Mouse (Mus musculus) monocyte, adult 59 days (primary cell): Measurements from ENCODE around the gene Gm10471. TPM values are rescaled to one million over a fixed set of nuclear protein-coding genes. Genes with fewer than 3 reads are reported as not detected.

Experiments used
- total RNA-seq, 2 experiments: library from RNA; stranded (reverse); gene quantifications; one replicate each; pipeline ENCODE4 v1.2.4; 2023

The Gm10471 gene
- total RNA-seq, result not detected

DNA sequence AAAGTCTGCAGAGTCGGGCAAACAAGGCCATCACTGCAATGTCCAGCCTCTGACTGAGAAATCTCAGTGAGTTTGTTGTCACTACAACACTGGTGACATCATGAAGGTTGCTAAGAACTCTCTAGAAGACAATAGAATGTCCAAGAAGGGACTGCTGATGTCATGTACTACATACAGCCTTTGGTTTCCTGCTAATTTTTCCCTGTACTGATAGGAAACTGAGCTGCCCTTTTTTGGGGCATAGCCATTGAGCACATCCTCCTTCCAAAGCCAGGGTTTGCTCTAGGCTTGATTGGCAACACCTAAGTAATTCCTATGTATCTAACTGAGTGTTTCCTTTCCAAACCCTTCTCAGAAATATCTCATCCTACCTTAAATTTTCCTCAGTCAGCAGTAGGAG, at the start of gene Gm10471:
TSS of gene Gm10471 (minus strand) at position 101 of the 400 bp plus-strand sequence.

DNA sequence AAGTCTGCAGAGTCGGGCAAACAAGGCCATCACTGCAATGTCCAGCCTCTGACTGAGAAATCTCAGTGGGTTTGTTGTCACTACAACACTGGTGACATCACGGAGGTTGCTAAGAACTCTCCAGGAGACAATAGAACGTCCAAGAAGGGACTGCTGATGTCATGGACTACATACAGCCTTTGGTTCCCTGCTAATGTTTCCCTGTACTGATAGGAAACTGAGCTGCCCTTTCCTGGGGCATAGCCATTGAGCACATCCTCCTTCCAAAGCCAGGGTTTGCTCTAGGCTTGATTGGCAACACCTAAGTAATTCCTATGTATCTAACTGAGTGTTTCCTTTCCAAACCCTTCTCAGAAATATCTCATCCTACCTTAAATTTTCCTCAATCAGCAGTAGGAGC, 32.2 kb upstream of the Gm10471 start, which contains the start of gene Gm10220:
TSS of gene Gm10220 (minus strand) at position 101 of the 400 bp plus-strand sequence.

DNA sequence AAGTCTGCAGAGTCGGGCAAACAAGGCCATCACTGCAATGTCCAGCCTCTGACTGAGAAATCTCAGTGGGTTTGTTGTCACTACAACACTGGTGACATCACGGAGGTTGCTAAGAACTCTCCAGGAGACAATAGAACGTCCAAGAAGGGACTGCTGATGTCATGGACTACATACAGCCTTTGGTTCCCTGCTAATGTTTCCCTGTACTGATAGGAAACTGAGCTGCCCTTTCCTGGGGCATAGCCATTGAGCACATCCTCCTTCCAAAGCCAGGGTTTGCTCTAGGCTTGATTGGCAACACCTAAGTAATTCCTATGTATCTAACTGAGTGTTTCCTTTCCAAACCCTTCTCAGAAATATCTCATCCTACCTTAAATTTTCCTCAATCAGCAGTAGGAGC, 16.2 kb upstream of the Gm10471 start, which contains the start of gene 5031410I06Rik:
TSS of gene 5031410I06Rik (minus strand) at position 101 of the 400 bp plus-strand sequence.

DNA sequence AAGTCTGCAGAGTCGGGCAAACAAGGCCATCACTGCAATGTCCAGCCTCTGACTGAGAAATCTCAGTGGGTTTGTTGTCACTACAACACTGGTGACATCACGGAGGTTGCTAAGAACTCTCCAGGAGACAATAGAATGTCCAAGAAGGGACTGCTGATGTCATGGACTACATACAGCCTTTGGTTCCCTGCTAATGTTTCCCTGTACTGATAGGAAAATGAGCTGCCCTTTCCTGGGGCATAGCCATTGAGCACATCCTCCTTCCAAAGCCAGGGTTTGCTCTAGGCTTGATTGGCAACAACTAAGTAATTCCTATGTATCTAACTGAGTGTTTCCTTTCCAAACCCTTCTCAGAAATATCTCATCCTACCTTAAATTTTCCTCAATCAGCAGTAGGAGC, 30.6 kb downstream of the Gm10471 start, which contains the start of gene Gm7347:
TSS of gene Gm7347 (minus strand) at position 101 of the 400 bp plus-strand sequence.

DNA sequence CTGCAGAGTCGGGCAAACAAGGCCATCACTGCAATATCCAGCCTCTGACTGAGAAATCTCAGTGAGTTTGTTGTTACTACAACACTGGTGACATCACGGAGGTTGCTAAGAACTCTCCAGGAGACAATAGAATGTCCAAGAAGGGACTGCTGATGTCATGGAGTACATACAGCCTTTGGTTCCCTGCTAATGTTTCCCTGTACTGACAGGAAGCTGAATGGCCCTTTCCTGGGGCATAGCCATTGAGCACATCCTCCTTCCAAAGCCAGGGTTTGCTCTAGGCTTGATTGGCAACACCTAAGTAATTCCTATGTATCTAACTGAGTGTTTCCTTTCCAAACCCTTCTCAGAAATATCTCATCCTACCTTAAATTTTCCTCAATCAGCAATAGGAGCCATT, 49.6 kb downstream of the Gm10471 start, which contains the start of gene Speer4a:
TSS of gene Speer4a (minus strand) at position 101 of the 400 bp plus-strand sequence.

Other genes starting within 250 kb of the Gm10471 start
- gene Gm21663, start 146.9 kb downstream of the Gm10471 start, total RNA-seq, result not detected
- not detected for gene Gm21671, start 134.9 kb downstream of the Gm10471 start, total RNA-seq
- not detected for gene Gm21680, start 116.6 kb downstream of the Gm10471 start, total RNA-seq
- gene Gm21698, start 100.6 kb downstream of the Gm10471 start, total RNA-seq, result not detected
- not detected for gene Gm1979, start 84.5 kb downstream of the Gm10471 start, total RNA-seq
- not detected for gene Gm5862, start 66.4 kb downstream of the Gm10471 start, total RNA-seq
- gene Speer4a, start 49.7 kb downstream of the Gm10471 start, total RNA-seq, result not detected
- gene Gm7347, start 30.7 kb downstream of the Gm10471 start, total RNA-seq, result not detected
- gene 5031410I06Rik, start 16.1 kb upstream of the Gm10471 start, total RNA-seq, result not detected
- gene Gm10220, start 32.1 kb upstream of the Gm10471 start, total RNA-seq, result not detected
- gene Gm7361, start 168.4 kb upstream of the Gm10471 start, total RNA-seq, result not detected